In genomic region chr5:67981946-67982526, GRCm38 (mm10) we compare ENCODE assay signal across 33 mouse cellular contexts. TPM values are rescaled to one million over a fixed set of nuclear protein-coding genes. Genes with fewer than 3 reads are reported as not detected.
A peak's percentile ranks its signal among the peaks of the same experiment; 100 is the strongest.
DNase-seq lines count a peak whose midpoint lies in the region; ATAC-seq and TF ChIP-seq lines count a peak whose summit lies in the region.
"Had no signal": no experiment of that assay in that cellular context is flagged by ENCODE, and none has a peak within 500 bp of the region (broad histone marks: within the 10 kb centered on the region; RNA-seq: fewer than 3 reads in every experiment).

No protein-coding gene starts in this region.

- peak; percentile 49 to 51; a peak in 3 of 4 replicates for ATAC-seq in hematopoietic stem cell, adult 5-6 weeks (replicated peaks in 1 of 2; ENCODE audit: insufficient read depth in 1 of 2, low FRiP score in 2 of 2, low TSS enrichment in 1 of 2, low read depth in 1 of 2, poor library complexity in 2 of 2, severe bottlenecking in 2 of 2)
- no peak for ATAC-seq in CD4-positive, CD25-positive, alpha-beta regulatory T cell, adult 4 months
- ATAC-seq: forebrain, embryonic 15.5 days; midbrain, embryonic 13.5 days had no signal

- peak; percentile 10 for DNase-seq in lung, postnatal 36 days
- DNase-seq in lung, adult 2 months: no peak
- peak; percentile 56 for DNase-seq in R1 (ENCODE audit: low read depth, low spot score)
- DNase-seq in spleen, postnatal 36 days (ENCODE audit: low spot score in 2 of 2): no peak
- DNase-seq in cerebellum, postnatal 25 days: no peak
- DNase-seq: adrenal gland, adult 2 months; cerebellum, adult 11-12 months; cerebellum, postnatal 10 days; gastrocnemius, postnatal 14 days; heart, adult 18-20 months; heart, postnatal 14 days; kidney, adult 2 months; kidney, postnatal 14 days; lung, postnatal 14 days; thymus, postnatal 25 days had no signal

- TF ChIP-seq CTCF in lung, adult 2 months (IDR thresholded peaks at IDR 0.05; ENCODE audit: insufficient read depth, low read length): no peak

- no peak overlapping the region for H3K4me3 ChIP-seq in lung, adult 2 months (replicated peaks; ENCODE audit: extremely low read depth, low read depth, low read length)
- H3K4me3 ChIP-seq: embryonic facial prominence, embryonic 10.5 days; forebrain, embryonic 15.5 days; heart, embryonic 13.5 days; midbrain, embryonic 13.5 days; stomach, embryonic 15.5 days had no signal

- WGBS in lung, adult 2 months: 41% methylated on average over 3 of the region's 3 CpGs

- no peak for TF ChIP-seq POLR2A in lung, adult 2 months (IDR thresholded peaks at IDR 0.05; ENCODE audit: borderline replicate concordance, extremely low read depth, low read depth, low read length)

- H3K4me1 ChIP-seq in lung, adult 2 months (ENCODE audit: control insufficient read depth, insufficient read depth, low read length): peaks cover 5% of the 10 kb centered on the region
- H3K4me1 ChIP-seq: embryonic facial prominence, embryonic 10.5 days; forebrain, embryonic 15.5 days; heart, embryonic 13.5 days; midbrain, embryonic 13.5 days; stomach, embryonic 15.5 days had no signal

RNA-seq across cellular contexts. Expression of gene Gm21905, which starts 35.8 kb away (rescaled TPM):
- polyA plus RNA-seq in lung, adult 2 months (2012; rRNA removed): not detected in 2 replicates
- total RNA-seq in hematopoietic stem cell, adult 5-6 weeks (2017): not detected in 2 replicates
- polyA plus RNA-seq in CD4-positive, CD25-positive, alpha-beta regulatory T cell, adult 4 months (2017; shearing (Covaris generic)): not detected
- total RNA-seq: adrenal gland, adult 2 months; adrenal gland, postnatal 4 days; gastrocnemius, postnatal 14 days; heart, adult 18-20 months; heart, postnatal 14 days; layer of hippocampus, adult 18-20 months; layer of hippocampus, postnatal 14 days; liver, adult 2 months; monocyte, adult 5-6 weeks had no signal
- polyA plus RNA-seq: adrenal gland, adult 2 months; C2C12; embryonic facial prominence, embryonic 10.5 days; forebrain, embryonic 15.5 days; heart, embryonic 13.5 days; hindbrain, embryonic 14.5 days; intestine, embryonic 14.5 days; kidney, adult 2 months; limb, embryonic 11.5 days; liver, adult 2 months; liver, embryonic 16.5 days; midbrain, embryonic 13.5 days; neural tube, embryonic 11.5 days; stomach, embryonic 15.5 days had no signal

RNA-seq across cellular contexts. Expression of gene Gm5108, which starts 40.6 kb away (rescaled TPM):
- polyA plus RNA-seq in lung, adult 2 months (2012; rRNA removed): not detected in 2 replicates
- total RNA-seq in hematopoietic stem cell, adult 5-6 weeks (2017): not detected in 2 replicates
- polyA plus RNA-seq in CD4-positive, CD25-positive, alpha-beta regulatory T cell, adult 4 months (2017; shearing (Covaris generic)): not detected
- total RNA-seq: adrenal gland, adult 2 months; adrenal gland, postnatal 4 days; gastrocnemius, postnatal 14 days; heart, adult 18-20 months; heart, postnatal 14 days; layer of hippocampus, adult 18-20 months; layer of hippocampus, postnatal 14 days; liver, adult 2 months; monocyte, adult 5-6 weeks had no signal
- polyA plus RNA-seq: adrenal gland, adult 2 months; C2C12; embryonic facial prominence, embryonic 10.5 days; forebrain, embryonic 15.5 days; heart, embryonic 13.5 days; hindbrain, embryonic 14.5 days; intestine, embryonic 14.5 days; kidney, adult 2 months; limb, embryonic 11.5 days; liver, adult 2 months; liver, embryonic 16.5 days; midbrain, embryonic 13.5 days; neural tube, embryonic 11.5 days; stomach, embryonic 15.5 days had no signal

RNA-seq across cellular contexts. Expression of gene Grxcr1, which starts 49.6 kb away (rescaled TPM):
- not detected in 2 replicates for polyA plus RNA-seq in lung, adult 2 months (2012; rRNA removed)
- total RNA-seq in hematopoietic stem cell, adult 5-6 weeks (2017): not detected in 2 replicates
- not detected for polyA plus RNA-seq in CD4-positive, CD25-positive, alpha-beta regulatory T cell, adult 4 months (2017; shearing (Covaris generic))
- total RNA-seq: adrenal gland, adult 2 months; adrenal gland, postnatal 4 days; gastrocnemius, postnatal 14 days; heart, adult 18-20 months; heart, postnatal 14 days; layer of hippocampus, adult 18-20 months; layer of hippocampus, postnatal 14 days; liver, adult 2 months; monocyte, adult 5-6 weeks had no signal
- polyA plus RNA-seq: adrenal gland, adult 2 months; C2C12; forebrain, embryonic 15.5 days; heart, embryonic 13.5 days; hindbrain, embryonic 14.5 days; intestine, embryonic 14.5 days; kidney, adult 2 months; limb, embryonic 11.5 days; liver, adult 2 months; liver, embryonic 16.5 days; midbrain, embryonic 13.5 days; stomach, embryonic 15.5 days had no signal

Comparison
In these comparisons a context has a peak if more than half of its experiments do, and no peak if none do; other contexts are left out.
1. DNase-seq: peak in lung, postnatal 36 days (single experiment) and R1 (single experiment); none in lung, adult 2 months (single experiment), spleen, postnatal 36 days (0 of 2) and cerebellum, postnatal 25 days (0 of 2).